Mouse (Mus musculus) T-helper 17 cell (primary cell): ENCODE measurements around the gene Smu1.
"Not testable (repeated sequence)": the region's sequence is repeated elsewhere in the genome, so short reads cannot be mapped to it uniquely, and the experiment has no call there.

Experiments
- in situ Hi-C, 2 experiments: fragments of 300-600 bp; cut with MboI, MseI; formaldehyde crosslinking; loops; 1 replicate in 1 of 2; 2 replicates in 1 of 2; pipeline ENCODE4 v1.15.1; 2025; ENCODE audit warnings: high pct_unique_total_duplicates in 2 of 2

Gene Smu1

DNA sequence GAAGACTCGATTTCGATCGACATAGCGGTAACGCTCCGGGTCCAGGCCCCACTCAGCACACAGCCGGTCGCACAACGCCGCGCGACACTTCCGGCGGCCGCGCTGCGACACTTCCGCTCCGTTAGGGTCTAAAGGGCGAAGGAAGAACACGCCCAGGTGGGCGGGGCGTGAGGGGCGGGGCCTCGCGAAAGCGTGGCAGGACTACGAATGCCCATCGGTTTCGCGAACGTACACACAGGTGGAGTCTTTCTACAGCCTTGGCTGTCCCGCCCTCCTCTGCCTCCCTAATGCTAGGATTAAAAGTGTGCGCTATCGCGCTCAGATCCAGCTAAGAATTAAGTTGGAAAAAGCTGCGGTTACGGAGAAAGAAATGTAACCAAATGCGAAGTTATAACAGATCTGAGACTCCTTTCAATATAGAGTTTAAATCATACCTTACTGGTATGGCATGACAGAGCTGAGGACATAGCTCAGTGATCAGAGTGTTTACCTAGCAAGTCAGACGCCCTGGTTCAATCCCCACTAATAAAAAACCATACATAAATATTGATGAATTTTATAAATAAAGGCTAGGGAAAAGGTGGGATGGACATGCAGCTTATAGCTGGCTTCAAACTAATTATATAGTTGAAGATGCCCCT lies at the start of gene Smu1:
Gene Smu1, minus strand, starts transcription at position 144 of the 641 bp plus-strand sequence.
- in situ Hi-C loops: no loop called here

DNA sequence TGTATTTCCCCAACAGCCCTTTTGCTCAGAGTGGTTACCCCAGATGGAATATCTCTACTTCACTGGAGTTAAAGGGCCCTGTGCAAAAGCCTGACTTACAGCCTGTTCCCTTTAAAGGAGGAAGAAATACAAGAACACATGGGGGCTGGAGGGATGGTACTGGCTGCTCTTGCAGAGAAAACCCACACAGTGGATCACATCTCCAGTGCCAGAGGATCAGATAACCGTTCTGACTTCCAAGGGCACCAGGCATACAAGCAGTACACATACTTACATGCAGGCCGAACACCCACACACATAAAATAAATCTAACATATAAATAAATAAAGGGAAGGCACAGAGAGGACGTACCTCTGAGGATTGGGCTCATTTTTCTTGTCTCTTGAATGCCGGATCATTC lies 49.7 kb upstream of the Smu1 start:
- in situ Hi-C loops: no loop called here

DNA sequence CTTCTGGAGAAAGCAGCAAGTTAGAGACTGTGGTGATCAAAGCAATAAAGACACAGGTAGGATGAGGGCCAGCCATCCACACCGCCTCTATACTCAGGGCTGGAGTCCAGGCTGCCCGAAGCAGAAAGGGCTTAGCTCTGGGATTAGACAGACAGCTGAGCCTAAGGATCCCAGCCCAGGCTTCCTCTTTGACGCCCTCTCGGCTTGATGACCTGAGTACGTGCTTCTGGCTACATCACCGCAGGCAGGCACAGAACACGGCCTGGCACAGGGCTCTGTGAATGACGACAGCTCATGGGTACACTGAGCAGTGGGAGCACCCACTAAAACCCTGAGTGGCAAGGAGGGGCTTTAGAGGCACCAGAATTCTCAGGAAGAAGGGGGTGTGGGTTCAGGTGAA lies 47.7 kb upstream of the Smu1 start:
- in situ Hi-C loops: no loop called here

DNA sequence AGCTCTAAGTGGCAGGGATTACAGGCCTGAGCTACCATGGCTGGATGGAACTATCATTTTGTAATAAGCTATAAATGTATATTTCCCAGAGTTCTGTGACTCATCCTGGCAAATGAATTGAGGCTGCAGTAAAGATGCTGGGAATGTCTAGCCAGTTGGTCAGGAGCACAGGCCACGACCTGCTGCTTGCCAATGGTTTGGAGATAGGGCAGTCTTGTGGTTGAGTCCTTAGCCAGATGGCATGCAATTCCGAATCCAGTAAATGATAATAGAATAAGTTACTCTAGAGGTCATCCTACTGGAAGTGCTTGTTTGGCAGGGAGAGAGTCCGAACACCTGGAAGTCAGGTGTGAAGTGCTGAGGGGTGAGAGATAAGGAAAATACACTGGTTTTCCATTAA lies 45.1 kb upstream of the Smu1 start:
- in situ Hi-C loops: no loop called here

DNA sequence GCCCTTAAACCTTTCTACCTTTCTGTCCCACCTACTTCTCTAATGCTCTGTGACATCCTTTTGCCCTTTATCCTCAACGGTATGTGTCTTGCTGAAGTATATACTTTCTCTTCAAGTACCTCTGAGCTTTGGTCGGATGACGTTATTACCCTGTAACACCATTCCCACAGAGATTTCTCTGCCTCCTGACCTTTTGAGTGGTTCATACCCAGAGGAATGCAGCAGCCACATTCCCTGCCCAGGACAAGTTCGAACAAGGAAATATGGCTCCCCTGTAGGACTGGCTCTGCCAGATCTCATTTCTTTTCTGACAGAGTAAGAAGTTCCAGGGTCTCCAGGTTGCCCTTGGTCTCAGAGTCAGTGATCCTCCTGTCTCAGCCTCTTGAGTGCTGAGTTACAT lies 44.2 kb upstream of the Smu1 start:
- in situ Hi-C loops: no loop called here

DNA sequence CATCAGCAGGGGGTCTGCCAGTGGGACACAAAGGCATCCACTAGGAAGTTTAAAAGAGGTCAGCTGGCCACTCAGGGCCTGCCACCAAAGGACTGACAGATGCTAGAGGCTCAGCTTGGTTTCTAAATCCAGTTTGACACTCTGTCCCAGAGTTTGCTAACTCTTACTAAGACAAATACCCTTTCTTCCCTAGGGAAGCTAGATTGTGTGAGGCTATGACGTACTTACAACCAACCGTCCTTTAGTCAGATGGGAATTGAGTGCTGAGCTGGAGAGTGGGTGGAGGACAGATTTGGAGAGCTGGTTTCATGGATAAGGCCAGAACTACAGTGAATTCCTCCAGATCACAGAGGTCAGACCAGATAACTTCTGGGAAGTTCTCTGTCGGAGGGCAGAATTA lies 43.1 kb upstream of the Smu1 start:
- in situ Hi-C loops: no loop called here

DNA sequence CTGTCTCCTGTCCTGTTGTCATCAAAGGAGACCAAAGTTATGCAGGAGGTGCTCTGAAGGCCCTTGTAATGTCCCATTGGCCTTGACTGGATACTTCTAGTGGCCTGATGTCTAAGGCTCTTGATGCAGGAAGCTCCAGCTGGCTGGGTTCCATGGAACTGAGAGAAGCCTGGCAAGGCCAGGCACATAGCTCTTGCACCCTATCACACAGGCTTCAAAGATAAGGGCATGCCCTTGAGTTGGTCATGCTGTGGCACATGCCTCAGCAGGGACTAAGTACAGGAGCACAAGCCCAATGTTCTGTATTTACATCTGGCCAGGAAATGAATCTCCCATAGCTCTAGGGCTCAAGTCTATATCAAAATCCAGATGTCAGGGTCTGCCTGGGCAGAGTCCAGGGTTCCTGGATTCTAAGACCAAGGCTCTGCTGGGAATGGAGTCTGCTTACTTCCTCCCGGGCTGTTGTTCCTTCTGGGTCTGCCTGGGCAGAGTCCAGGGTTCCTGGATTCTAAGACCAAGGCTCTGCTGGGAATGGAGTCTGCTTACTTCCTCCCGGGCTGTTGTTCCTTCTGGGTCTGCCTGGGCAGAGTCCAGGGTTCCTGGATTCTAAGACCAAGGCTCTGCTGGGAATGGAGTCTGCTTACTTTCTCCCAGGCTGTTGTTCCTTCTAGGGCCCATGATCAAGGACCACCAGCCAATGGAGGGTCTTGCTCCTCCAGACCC lies 41.3 kb upstream of the Smu1 start:
- in situ Hi-C loops: not testable (repeated sequence)

DNA sequence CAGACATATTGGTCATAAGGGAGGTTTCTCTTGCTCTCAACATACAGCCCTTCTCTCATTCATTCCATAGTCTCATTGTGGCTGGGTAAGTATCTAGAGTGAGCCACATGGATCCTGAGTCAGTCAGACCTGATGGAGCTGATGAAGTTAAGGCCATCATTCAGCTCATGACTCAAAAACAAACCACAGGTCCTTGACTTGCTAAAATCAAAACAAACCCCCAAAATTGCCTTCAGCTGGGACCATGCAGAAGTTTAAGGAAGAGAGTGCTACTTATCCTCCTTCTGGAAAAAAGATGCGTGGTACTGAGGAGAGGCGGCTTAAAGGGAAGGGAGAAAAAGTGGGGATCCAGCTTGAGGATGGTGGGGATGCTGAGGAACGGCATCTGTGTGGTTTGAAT lies 38.0 kb upstream of the Smu1 start:
- in situ Hi-C loops: no loop called here

DNA sequence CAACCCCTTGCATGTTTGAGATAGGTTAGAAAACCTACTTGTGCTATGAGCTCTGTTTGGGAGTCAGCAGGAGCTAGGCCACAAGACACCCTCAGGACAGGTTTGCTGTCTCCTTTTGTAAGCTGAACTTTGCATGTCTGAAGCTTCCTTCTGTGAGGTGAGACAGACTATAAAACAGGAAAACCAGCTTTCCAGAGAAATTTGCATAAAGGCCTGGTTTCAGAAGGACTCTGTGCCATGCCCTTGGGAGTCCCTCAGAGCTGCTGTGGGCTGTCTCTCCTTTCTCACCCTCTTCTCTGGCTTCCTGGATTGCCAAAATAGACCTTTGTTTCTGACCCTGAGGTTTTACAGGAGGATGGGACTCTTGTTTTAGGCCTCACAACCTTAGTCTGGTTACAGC lies 36.6 kb upstream of the Smu1 start:
- in situ Hi-C loops: no loop called here

DNA sequence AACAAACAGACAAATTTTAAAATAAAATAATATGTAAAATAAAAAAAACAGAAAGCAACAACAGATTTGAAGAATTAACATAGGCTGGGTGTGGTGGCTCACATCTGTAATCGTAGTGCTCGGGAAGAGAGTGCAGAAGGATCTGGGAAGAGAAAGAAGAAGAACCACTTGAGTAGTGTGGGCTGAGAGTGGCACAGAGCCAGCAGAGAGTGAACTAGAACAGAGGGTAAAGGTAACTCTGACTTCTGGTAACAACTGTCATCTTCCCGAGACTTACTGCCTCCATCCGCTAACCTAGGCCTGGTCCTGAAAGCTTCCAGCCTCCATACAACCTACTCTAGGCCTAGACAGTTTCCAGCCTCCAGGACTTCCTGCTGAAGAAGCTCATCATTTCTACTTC lies 33.5 kb upstream of the Smu1 start:
- in situ Hi-C loops: no loop called here

DNA sequence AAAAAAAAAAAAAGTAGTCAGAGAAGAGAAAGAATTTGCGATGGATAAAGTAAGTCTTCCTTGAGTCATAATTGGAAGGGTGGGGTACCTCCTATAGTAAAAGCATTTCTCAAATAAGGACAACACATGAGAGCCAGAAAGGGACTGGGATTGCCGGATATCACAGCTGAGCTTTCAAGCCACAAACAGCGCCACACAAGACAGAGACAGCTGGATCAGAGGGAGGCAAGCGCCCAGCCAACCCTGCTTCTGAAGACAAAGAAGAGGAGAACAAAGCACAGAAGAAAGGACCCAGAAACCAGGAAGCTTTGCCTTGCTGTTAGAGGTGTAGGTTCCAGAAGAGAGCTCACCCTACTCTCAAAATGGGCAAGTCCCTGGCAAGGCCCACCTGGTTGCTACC lies 28.9 kb upstream of the Smu1 start:
- in situ Hi-C loops: loop anchor here in 1 of 2 experiments (10.0 kb wide), 1 partner anchor 48 kb away; no protein-coding TSS in a partner anchor

DNA sequence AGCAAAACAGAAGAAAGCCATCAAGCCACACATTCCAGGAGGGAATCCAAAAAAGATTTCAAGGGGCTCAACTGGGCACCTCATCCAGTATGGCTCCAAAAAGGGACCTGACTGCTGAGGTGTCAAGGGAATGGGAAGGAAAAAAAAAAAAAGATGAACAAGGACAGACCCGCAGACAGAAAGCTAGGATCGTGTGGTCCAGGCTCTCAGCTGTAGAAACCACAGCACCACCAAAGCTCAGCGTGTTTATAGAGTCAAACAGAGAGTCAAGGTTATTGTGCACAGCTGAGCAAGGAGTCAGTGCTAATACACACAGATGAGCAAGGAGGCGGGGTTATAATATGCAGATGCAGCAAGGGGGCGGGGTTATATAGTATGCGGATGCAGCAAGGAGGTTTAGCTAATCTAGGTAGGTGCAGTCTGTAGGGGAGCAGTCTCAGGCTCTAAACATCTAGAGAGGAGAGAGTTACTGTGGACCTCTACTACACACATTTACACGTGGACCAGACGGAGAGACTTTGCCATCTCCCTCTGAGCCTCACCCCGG lies 28.0 kb upstream of the Smu1 start:
- in situ Hi-C loops: loop anchor here in 1 of 2 experiments (10.0 kb wide), 1 partner anchor 49 kb away; no protein-coding TSS in a partner anchor

DNA sequence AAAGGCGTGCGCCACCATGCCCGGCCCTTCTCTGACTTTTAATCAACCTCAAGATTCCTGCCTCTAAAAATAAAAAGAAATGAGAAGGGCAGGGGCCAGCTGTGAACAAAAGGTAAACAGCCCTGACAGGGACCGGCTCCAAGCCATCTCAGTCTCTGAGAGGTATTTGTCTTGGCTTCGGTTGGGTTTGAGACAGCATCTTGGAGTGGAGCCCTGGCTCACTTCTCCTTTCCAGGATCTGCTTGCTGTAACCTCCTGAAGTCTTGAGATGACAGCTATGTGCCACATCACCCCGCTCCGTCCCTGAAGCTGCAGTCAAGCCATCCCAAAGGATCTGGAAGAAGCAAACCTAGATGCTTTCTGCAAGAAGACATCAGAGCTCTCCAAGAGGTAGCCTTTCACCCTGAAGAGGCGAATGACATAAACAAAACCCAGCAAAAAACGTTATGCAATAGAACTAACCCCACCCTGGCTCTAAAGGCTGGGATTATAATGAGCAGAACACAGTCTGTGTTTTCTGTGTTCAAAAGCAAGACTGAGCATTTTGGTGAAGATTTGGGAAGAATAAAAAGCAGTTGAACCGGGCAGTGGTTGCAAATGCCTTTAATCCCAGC lies 26.9 kb upstream of the Smu1 start:
- in situ Hi-C loops: loop anchor here (5.0 to 10.0 kb wide), 2 partner anchors 33 to 50 kb away; no protein-coding TSS in a partner anchor

DNA sequence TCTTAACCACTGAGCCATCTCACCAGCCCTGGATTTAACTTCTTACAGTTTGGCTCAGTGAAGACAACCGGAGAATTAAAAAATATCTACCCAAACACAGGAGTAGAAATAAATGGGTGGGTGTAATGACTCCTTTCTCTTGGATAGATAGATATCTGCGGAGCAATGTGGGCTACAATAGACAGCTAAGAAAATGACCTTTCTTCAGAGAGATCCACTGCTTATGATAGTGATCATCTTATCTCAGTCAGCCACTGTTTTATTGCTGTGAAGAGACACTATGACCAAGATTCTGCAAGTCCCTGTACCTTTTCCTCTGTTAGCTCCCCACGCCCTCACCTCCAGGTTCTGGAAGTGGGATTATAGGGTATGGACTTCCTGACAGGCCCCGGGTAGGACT lies 25.3 kb upstream of the Smu1 start:
- in situ Hi-C loops: loop anchor here (5.0 to 10.0 kb wide), 2 partner anchors 34 to 52 kb away; no protein-coding TSS in a partner anchor

DNA sequence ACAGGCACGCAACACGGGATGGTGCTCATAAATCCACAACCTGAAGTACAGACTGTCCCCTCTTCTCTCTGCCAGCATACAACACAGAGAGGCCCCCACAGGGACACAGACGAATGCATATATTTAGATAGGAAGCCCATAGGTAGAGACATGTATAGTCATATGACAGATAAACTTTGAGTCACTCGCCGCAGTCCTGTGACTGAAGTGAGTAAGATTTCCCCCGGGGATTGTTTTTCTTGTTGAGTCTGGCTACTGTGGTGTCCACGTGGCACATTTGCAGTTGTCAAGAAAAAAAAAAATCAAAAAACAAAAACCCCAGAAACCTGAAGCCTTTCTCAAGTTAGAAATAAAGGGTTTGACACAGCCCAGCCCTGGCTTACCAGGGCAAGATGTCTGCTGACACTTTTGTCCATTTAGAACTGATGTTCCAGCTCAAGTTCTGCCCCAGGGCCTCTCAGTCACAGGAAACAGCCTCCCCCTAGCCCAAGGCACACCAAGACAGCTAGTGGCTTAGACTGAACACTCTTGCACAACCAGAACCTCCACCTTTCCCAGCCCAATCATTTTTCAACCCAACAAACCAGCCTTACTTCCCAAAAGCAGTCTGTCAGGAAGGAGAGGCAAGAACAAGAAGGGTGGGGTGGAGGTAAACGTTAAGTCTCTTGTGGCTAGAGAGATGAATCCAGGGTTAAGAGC lies 24.2 kb upstream of the Smu1 start:
- in situ Hi-C loops: loop anchor here (5.0 to 10.0 kb wide), 2 partner anchors 35 to 53 kb away; no protein-coding TSS in a partner anchor

DNA sequence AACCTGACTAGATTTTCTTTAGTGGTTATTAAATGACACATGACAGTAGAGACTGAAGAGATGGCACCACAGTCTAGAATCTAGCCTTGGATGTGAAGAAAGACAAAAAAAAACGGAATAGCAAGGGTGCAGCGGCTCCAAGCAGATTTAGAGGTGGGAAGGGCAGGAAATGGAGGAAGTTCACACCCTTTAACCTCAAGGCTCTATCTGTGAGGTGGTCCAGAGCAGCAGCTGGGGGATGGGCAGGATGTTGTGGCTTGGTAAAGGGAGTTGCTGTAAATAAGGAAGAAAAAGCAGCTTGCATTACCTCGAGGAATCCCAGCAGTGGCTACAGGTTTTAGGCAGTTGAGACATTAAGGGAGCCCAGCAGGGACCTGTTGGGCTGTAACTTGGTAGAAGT lies 23.4 kb upstream of the Smu1 start:
- in situ Hi-C loops: loop anchor here (5.0 to 10.0 kb wide), 2 partner anchors 36 to 54 kb away; no protein-coding TSS in a partner anchor

DNA sequence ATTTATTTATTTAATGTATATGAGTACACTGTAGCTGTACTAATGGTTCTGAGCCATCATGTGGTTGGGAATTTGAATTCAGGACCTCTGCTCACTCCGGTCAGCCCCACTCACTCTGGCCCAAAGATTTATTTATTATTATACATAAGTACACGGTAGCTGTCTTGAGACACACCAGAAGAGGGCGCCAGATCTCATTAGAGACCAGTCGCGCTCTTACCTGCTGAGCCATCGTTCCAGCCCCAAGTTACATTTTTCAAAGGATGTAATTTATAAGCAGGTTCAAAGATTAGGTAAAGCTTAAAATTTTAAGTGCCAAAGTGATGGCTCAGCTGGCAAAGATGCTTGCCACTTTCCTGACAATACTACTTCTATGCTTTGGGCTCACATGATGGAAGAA lies 20.9 kb upstream of the Smu1 start:
- in situ Hi-C loops: loop anchor here in 1 of 2 experiments (5.0 kb wide), 1 partner anchor 74 kb away; the partner anchor contains the start of gene B4galt1

DNA sequence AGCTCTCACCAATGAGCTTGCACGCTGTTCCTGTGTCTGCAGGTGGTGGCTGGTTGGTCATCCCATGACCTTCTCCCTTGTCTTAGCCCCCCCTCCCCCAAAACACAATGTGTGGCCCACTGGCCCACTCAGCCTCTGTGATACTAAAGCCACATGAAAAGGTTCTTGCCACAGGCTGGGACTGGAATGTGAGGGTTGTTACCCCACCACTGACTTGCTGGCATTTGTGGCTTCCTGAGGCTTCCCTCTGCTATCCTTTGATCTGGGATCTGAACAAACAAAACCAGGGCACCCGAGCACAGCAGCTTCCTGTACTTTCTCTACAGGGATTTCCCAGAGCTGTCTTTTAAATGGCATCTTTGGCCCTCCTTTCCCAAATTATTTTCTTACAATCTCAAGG lies 19.4 kb upstream of the Smu1 start:
- in situ Hi-C loops: loop anchor here in 1 of 2 experiments (5.0 kb wide), 1 partner anchor 75 kb away; the partner anchor contains the start of gene B4galt1

DNA sequence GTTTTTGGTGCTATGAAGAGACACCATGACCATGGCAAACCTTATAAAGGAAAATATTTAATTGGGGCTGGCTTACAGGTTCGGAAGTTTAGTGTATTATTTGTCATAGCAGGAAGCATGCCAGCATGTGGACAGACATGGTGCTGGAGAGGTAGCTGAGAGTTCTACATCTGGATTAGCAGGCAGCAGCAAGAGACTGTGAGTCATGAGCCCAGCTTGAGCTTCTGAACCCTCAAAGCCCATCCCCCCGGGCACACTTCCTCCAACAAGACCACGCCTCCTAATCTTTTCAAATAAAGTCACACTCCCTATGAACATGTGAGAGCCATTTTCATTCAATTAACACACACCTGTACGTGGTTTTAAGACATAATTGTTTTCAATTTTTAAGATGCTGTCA lies 18.7 kb upstream of the Smu1 start:
- in situ Hi-C loops: loop anchor here in 1 of 2 experiments (5.0 kb wide), 1 partner anchor 76 kb away; the partner anchor contains the start of gene B4galt1

DNA sequence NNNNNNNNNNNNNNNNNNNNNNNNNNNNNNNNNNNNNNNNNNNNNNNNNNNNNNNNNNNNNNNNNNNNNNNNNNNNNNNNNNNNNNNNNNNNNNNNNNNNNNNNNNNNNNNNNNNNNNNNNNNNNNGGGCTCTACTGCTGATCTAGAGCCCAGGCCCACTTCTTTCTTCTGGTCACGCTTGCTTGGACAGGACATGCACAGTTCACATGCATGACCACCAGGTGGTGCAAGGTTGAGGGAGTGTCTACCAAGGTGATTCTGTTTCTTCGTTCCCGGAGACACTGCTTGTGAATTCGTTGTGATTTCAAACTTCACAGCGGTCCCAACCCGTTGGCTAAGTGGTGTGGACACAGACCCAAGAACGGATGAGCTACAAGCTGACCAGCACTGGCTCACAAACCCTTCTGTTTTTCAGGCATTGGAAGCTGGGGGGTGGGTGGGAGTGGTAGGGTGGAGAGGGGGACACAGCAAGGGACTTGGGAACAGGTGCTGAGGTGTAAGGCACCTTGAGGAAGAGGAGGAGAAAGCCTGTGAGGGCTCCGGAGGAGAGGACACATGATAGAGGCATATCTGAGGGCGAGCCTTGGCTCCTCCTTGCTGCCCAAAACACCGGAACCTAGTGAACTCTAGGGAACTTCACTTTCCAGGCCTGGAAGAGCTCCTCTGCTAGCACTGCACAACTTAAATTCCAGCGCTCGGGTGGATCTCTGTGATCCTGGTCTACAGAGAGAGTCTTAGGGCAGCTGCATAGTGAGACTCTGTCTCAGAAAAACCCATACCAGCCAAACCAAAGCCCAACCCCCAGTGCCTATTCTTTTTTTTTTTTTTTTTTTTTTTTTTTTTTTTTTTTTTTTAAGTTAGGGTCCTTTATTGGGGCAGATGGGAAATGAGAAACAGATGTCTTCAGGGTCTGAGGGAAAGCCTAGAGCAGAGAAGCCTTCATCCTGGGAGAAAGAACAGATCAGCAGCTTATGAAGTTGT lies 16.8 kb upstream of the Smu1 start:
- in situ Hi-C loops: loop anchor here (5.0 kb wide), 3 partner anchors 78 to 173 kb away; partner anchors contain the start of genes B4galt1 (in 1 of the 2), Bag1 (in 1 of the 2) and Chmp5 (in 1 of the 2)
